Mouse (Mus musculus) limb, embryonic 12.5 days (tissue): Measurements from ENCODE around the gene Alkbh3. TPM values are rescaled to one million over a fixed set of nuclear protein-coding genes. Genes with fewer than 3 reads are reported as not detected.

Experiments
- ATAC-seq: fragments of 200-750 bp; cut with Nextera tagmentation; 2 replicates; pipeline ENCODE4 v1.8.0; 2017; ENCODE audit warnings: low read depth, moderate TSS enrichment; ENCODE audit not compliant: insufficient number of reproducible peaks, insufficient read depth, low FRiP score, low TSS enrichment
- H3K27ac ChIP-seq: fragments of 300-500 bp; sonication (generic); 2 replicates; pipeline ENCODE4 v1.5.1; 2016; ENCODE audit warnings: mild to moderate bottlenecking, moderate library complexity
- H3K27me3 ChIP-seq: fragments of 300-500 bp; sonication (generic); 2 replicates; pipeline ENCODE4 v1.6.1; 2016; ENCODE audit warnings: mild to moderate bottlenecking, moderate library complexity
- H3K36me3 ChIP-seq: fragments of 300-500 bp; sonication (generic); 2 replicates; pipeline ENCODE4 v1.6.1; 2016; ENCODE audit warnings: mild to moderate bottlenecking, moderate library complexity
- H3K4me1 ChIP-seq: fragments of 300-500 bp; sonication (generic); replicated peaks from 2 replicates; pipeline ENCODE4 v1.6.1; 2016
- H3K4me2 ChIP-seq: fragments of 300-500 bp; sonication (generic); 2 replicates; pipeline ENCODE4 v1.6.1; 2016; ENCODE audit warnings: mild to moderate bottlenecking, moderate library complexity
- H3K4me3 ChIP-seq: fragments of 300-500 bp; sonication (generic); replicated peaks from 2 replicates; pipeline ENCODE4 v1.5.1; 2016; ENCODE audit warnings: mild to moderate bottlenecking
- H3K9ac ChIP-seq: fragments of 300-500 bp; sonication (generic); replicated peaks from 2 replicates; pipeline ENCODE4 v1.6.1; 2016; ENCODE audit warnings: mild to moderate bottlenecking, moderate library complexity
- H3K9me3 ChIP-seq: fragments of 300-500 bp; sonication (generic); 2 replicates; pipeline ENCODE4 v1.6.1; 2016; ENCODE audit warnings: mild to moderate bottlenecking, moderate library complexity
- WGBS: fragments of 180-500 bp; shearing (Covaris S2); methylation state at CpG from one replicate; pipeline ENCODE4 v1.1.7; 2016; 5-methylcytosine and 5-hydroxymethylcytosine counted together
- polyA plus RNA-seq: library from polyadenylated mRNA; unstranded; fragments of >200 nt; fragmentation: Nextera tagmentation; extraction: Ambion mirVana; gene quantifications from 2 replicates; pipeline ENCODE4 v1.2.1, GENCODE M21; 2016

Gene Alkbh3
- polyA plus RNA-seq, 1 experiment from 2014 or later: 62.4 TPM

DNA sequence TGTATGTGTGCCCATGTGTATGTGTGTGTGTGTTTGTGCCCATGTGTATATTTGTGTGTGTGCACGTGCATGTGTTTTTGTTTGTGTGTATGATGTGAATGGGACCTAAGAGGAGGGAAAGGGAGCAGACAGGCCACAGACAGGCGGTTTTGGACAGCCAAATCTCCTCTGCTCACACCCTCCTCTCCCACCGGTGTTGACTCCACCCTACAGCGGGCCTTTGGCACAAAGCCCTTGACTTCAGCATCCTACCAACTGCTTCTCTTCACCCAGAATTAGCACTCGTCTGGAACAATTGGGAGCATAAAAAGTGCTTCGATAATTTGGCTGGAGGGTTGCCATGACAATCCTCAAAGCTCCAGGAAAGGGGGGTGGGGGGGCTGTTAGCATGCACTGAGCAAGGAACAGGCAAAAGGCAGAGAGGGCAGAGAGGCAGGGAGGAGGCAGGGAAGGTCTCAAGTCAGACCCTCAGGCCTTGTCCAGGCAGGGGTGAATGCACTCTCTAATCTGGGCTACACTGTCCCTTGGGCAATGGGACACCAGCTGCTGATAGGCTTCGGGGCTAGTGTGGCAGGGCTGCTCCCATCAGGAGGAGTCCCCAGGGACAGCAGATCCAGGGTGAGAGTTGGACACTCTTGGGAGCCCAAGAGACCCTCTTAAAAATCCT lies 46.0 kb downstream of the Alkbh3 start:
- H3K9ac ChIP-seq: no peak overlapping the region
- 68% methylated on average over 7 of the region's 7 CpGs for WGBS
- H3K36me3 ChIP-seq: no peaks in the 10 kb centered on the region
- ATAC-seq: no peak
- H3K4me1 ChIP-seq: no peaks in the 10 kb centered on the region
- H3K27me3 ChIP-seq: peaks cover 20% of the 10 kb centered on the region
- H3K4me3 ChIP-seq: no peak overlapping the region
- H3K27ac ChIP-seq: no peak overlapping the region
- H3K4me2 ChIP-seq: no peak overlapping the region
- no peaks in the 10 kb centered on the region for H3K9me3 ChIP-seq

- Histone ChIP-seq H3K27ac (no peak overlapping the region), H3K4me2 (no peak overlapping the region), H3K36me3 (no peaks in the 10 kb centered on the region), H3K27me3 (peaks cover 27% of the 10 kb centered on the region), H3K4me1 (no peaks in the 10 kb centered on the region), H3K4me3 (no peak overlapping the region), H3K9me3 (no peaks in the 10 kb centered on the region), H3K9ac (no peak overlapping the region)
- WGBS: 78% methylated on average over 1 of the region's 1 CpGs
- ATAC-seq: no peak
Observed at GRCm38 (mm10) chr2:93963802-93964201, 46.8 kb downstream of the Alkbh3 start.

GRCm38 (mm10) chr2:93961716-93962115 lies 48.9 kb downstream of the Alkbh3 start:
- Histone ChIP-seq H3K36me3 (no peaks in the 10 kb centered on the region), H3K27ac (no peak overlapping the region), H3K4me2 (no peak overlapping the region), H3K4me1 (peaks cover 7% of the 10 kb centered on the region; the same call in 1 of the 2 replicates), H3K4me3 (no peak overlapping the region), H3K27me3 (peaks cover 48% of the 10 kb centered on the region), H3K9me3 (no peaks in the 10 kb centered on the region), H3K9ac (no peak overlapping the region)
- ATAC-seq: no peak
- 70% methylated on average over 8 of the region's 8 CpGs for whole genome bisulfite sequencing

GRCm38 (mm10) chr2:93959346-93959745 lies 51.3 kb downstream of the Alkbh3 start:
- Histone ChIP-seq H3K27me3 (peaks cover 71% of the 10 kb centered on the region), H3K36me3 (no peaks in the 10 kb centered on the region), H3K9ac (no peak overlapping the region), H3K27ac (no peak overlapping the region), H3K4me2 (no peak overlapping the region), H3K4me1 (peaks cover 28% of the 10 kb centered on the region), H3K9me3 (no peaks in the 10 kb centered on the region), H3K4me3 (no peak overlapping the region)
- no peak for ATAC-seq
- 78% methylated on average over 8 of the region's 8 CpGs for WGBS

- peaks cover 83% of the 10 kb centered on the region for H3K27me3 ChIP-seq
- H3K4me1 ChIP-seq: peaks cover 28% of the 10 kb centered on the region
- no peaks in the 10 kb centered on the region for H3K9me3 ChIP-seq
- H3K36me3 ChIP-seq: no peaks in the 10 kb centered on the region
- no peak overlapping the region for H3K9ac ChIP-seq
- no peak overlapping the region for H3K27ac ChIP-seq
- no peak overlapping the region for H3K4me2 ChIP-seq
- 71% methylated on average over 3 of the region's 3 CpGs for WGBS
- no peak for ATAC-seq
- no peak overlapping the region for H3K4me3 ChIP-seq
Observed at GRCm38 (mm10) chr2:93958216-93958615, 52.4 kb downstream of the Alkbh3 start.

DNA sequence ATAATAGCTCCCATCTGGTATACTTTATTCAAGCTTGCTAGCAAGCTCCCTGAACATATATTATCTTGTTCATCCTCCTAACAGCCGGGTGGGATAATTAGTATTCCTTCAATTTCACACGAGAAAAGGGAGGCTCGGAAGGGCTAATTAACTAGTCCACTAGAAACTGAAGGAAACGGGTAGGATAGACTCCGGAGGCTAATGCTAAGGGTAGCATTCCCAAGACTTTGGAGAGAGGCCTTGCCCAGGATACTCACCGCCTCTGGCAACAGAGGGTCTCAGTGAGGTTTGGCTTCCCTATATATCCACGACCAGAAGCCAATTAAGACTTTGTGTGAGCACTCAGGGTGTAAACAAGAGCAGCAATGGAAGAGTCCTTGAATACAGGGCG lies 52.8 kb downstream of the Alkbh3 start:
- H3K4me1 ChIP-seq: peaks cover 28% of the 10 kb centered on the region
- no peak overlapping the region for H3K9ac ChIP-seq
- H3K27ac ChIP-seq: no peak overlapping the region
- H3K4me3 ChIP-seq: peak overlapping the region; percentile 63; the same call in 1 of the 2 replicates
- WGBS: 42% methylated on average over 8 of the region's 8 CpGs
- ATAC-seq: no peak
- peaks cover 87% of the 10 kb centered on the region for H3K27me3 ChIP-seq
- H3K36me3 ChIP-seq: no peaks in the 10 kb centered on the region
- no peaks in the 10 kb centered on the region for H3K9me3 ChIP-seq
- no peak overlapping the region for H3K4me2 ChIP-seq

DNA sequence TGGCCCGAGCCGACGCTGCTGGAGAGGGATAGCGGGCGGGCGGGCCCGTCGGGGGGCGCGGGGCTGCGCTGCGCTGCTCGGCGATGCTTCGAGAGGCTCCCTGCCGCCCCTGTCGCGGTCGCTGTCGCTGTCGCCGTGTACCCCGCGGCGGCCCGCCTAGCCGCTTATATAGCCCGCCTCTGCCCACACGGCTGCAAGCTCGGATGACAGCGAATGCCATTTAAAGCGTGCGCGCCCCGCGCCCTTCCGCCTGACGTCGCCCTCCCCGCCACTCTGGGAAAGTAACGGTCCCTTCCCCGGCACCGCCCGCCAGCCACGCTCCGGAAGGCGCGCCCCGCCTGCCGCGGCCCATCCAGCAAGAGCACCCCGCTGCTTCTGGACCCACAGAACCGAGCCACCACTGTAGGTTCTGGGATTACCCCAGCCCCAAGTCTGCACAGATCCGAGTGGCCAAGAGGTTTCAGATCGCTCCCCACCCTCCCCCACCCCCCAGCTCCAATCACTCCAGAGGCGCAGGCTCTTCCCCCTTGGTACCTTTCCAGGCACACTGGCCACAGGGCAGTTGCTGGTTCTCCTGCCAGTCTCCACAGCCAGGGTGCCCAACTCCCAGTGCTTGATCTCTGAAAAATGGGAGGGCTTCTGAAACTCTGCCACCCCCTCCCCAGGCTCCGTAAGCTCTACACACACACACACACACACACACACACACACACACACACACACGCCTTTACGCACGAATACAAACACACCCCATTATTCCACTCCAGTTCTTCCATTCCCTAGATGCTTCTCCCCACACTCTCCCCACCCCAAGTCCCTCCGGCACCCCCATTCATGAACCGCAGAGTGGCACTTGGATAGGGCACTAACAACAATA lies 53.5 kb downstream of the Alkbh3 start, which contains the start of gene Gm13889:
Gene Gm13889 (minus strand): TSS at position 294 of the 877 bp plus-strand sequence.
- peaks cover 28% of the 10 kb centered on the region for H3K4me1 ChIP-seq
- peaks cover 91% of the 10 kb centered on the region for H3K27me3 ChIP-seq
- no peaks in the 10 kb centered on the region for H3K36me3 ChIP-seq
- peak within 1 kb of the TSS; percentile 62 for H3K9ac ChIP-seq
- no peak within 1 kb of the TSS for H3K27ac ChIP-seq
- peak within 1 kb of the TSS; percentile 96 for H3K4me2 ChIP-seq
- ATAC-seq: 0 out of 2 replicates have a peak, but pooled peaks have one; percentile 48
- 8% methylated on average over 50 of the region's 62 CpGs for WGBS
- H3K4me3 ChIP-seq: peak within 1 kb of the TSS; percentile 63
- no peaks in the 10 kb centered on the region for H3K9me3 ChIP-seq

DNA sequence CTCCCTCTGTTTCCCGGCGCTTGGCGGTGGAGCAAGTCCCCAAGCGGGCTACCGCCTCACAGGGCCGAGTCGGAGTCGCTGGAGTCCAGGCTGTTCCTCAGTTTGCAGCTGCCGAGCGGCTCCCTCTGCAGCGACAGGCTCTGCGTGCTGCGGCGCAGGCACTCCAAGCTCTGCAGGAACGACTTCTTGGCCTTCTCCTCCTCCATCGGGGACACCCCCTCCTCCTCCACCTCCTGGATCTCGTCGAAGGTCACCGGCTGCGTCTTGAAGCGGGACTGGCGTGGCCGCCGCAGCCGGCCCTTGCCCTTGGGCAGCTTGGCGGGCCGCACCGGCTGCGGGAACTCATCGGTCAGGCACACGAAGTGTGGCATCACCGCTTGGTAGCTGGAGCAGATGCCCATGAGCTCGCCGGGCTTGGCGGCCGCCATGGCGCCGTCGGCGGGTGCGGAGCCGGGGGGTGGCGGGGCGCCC lies 54.2 kb downstream of the Alkbh3 start:
- Histone ChIP-seq H3K9me3 (no peaks in the 10 kb centered on the region), H3K4me2 (peak overlapping the region; percentile 96), H3K27ac (no peak overlapping the region), H3K27me3 (peaks cover 90% of the 10 kb centered on the region), H3K9ac (peak overlapping the region; percentile 62), H3K4me1 (peaks cover 28% of the 10 kb centered on the region), H3K36me3 (no peaks in the 10 kb centered on the region), H3K4me3 (peak overlapping the region; percentile 63)
- ATAC-seq: peak; percentile 53; the same call in 1 of the 2 replicates
- WGBS: under 1% methylated on average over 42 of the region's 44 CpGs

GRCm38 (mm10) chr2:93955886-93956285 lies 54.7 kb downstream of the Alkbh3 start:
- Histone ChIP-seq H3K36me3 (no peaks in the 10 kb centered on the region), H3K27ac (no peak overlapping the region), H3K4me2 (peak overlapping the region; percentile 96), H3K4me1 (peaks cover 28% of the 10 kb centered on the region), H3K27me3 (peaks cover 86% of the 10 kb centered on the region), H3K9me3 (no peaks in the 10 kb centered on the region), H3K9ac (peak overlapping the region; percentile 62), H3K4me3 (peak overlapping the region; percentile 63)
- WGBS: under 1% methylated on average over 31 of the region's 31 CpGs
- no peak for ATAC-seq

DNA sequence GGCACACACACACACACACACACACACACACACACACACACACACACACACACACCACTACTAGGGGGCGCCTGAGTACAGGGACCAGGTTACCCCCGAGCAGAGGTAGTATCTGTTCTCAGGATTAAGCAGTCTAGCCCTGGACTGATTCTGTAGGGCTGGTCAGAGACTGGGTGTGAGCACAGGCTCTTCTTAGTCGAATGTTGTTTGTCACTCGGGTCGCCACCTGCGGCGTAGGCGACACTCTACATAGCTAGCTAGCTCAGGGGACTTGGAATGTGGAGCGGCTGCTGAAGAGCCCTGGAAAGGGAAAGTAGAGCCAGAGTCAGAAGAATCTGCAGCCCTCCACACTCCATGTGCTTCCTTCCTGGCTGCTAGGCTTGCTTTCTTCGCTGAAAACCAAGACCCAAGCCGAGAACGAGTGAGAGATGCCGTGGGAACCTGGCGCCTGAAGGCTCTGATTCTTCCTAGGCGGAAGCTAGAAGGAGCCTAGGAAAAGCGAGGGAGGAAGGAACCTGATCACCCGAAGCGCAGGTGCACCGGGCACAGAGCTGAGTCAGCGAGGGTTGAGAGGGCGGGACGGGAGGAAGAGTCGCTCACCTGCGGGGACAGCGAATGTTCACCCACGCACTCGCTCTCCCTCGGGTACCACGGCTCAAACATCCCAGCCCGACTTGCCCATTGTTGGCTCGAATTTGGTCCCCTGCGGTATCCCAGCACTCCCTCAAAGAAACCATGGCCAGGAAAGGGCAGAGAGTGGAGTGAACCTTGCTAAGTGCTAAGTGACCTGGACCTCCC lies 55.6 kb downstream of the Alkbh3 start:
- Histone ChIP-seq H3K4me3 (peak overlapping the region; percentile 63), H3K4me1 (peaks cover 28% of the 10 kb centered on the region), H3K36me3 (no peaks in the 10 kb centered on the region), H3K4me2 (peak overlapping the region; percentile 96), H3K9me3 (no peaks in the 10 kb centered on the region), H3K9ac (no peak overlapping the region), H3K27ac (no peak overlapping the region), H3K27me3 (peaks cover 87% of the 10 kb centered on the region)
- 2% methylated on average over 32 of the region's 32 CpGs for WGBS
- no peak for ATAC-seq

GRCm38 (mm10) chr2:93953726-93954125 lies 56.9 kb downstream of the Alkbh3 start:
- Histone ChIP-seq H3K27ac (no peak overlapping the region), H3K9me3 (no peaks in the 10 kb centered on the region), H3K4me3 (no peak overlapping the region), H3K27me3 (peaks cover 77% of the 10 kb centered on the region), H3K9ac (no peak overlapping the region), H3K4me1 (peaks cover 28% of the 10 kb centered on the region), H3K36me3 (no peaks in the 10 kb centered on the region), H3K4me2 (no peak overlapping the region)
- 86% methylated on average over 9 of the region's 9 CpGs for WGBS
- no peak for ATAC-seq
